Mouse (Mus musculus) testis, postnatal 10 days (tissue): Measurements from ENCODE around the gene Txnrd1.

Experiments used
- DNase-seq: peaks from one replicate; pipeline ENCODE4 v3.0.0; 2021; ENCODE audit warnings: low spot score

The Txnrd1 gene

GRCm38 (mm10) chr10:82866832-82867231 is 33.1 kb downstream of the Txnrd1 start:
- no peak for DNase-seq

GRCm38 (mm10) chr10:82868418-82869086 is 34.8 kb downstream of the Txnrd1 start:
- no peak for DNase-seq

- no peak for DNase-seq
These were observed 41.7 kb downstream of the Txnrd1 start for GRCm38 (mm10) chr10:82875446-82875845.

GRCm38 (mm10) chr10:82876076-82876796 is 42.5 kb downstream of the Txnrd1 start:
- peak; percentile 69 for DNase-seq

- DNase-seq: no peak
These were observed 53.6 kb downstream of the Txnrd1 start for GRCm38 (mm10) chr10:82887354-82887753.

- no peak for DNase-seq
These were observed 54.8 kb downstream of the Txnrd1 start for GRCm38 (mm10) chr10:82888576-82888975.

GRCm38 (mm10) chr10:82889447-82889973 is 55.8 kb downstream of the Txnrd1 start:
- peak; percentile 66 for DNase-seq

GRCm38 (mm10) chr10:82890936-82891335 is 57.2 kb downstream of the Txnrd1 start:
- DNase-seq: no peak

- no peak for DNase-seq
These were observed 57.7 kb downstream of the Txnrd1 start for GRCm38 (mm10) chr10:82891427-82891826.

GRCm38 (mm10) chr10:82892442-82893055 is 58.8 kb downstream of the Txnrd1 start:
- no peak for DNase-seq

GRCm38 (mm10) chr10:82893872-82894650 is 60.3 kb downstream of the Txnrd1 start:
- DNase-seq: no peak

GRCm38 (mm10) chr10:82897936-82898335 is 64.2 kb downstream of the Txnrd1 start:
- DNase-seq: no peak

- DNase-seq: no peak
These were observed 65.1 kb downstream of the Txnrd1 start for GRCm38 (mm10) chr10:82898893-82899292.

- no peak for DNase-seq
These were observed 66.2 kb downstream of the Txnrd1 start for GRCm38 (mm10) chr10:82899810-82900421.

GRCm38 (mm10) chr10:82900546-82900945 is 66.8 kb downstream of the Txnrd1 start:
- DNase-seq: no peak

- DNase-seq: peak; percentile 94
These were observed 67.7 kb downstream of the Txnrd1 start for GRCm38 (mm10) chr10:82901436-82901835.

- no peak for DNase-seq
These were observed 74.8 kb downstream of the Txnrd1 start for GRCm38 (mm10) chr10:82908526-82908925.

- peak; percentile 81 for DNase-seq
These were observed 75.6 kb downstream of the Txnrd1 start for GRCm38 (mm10) chr10:82909382-82909781.

GRCm38 (mm10) chr10:82910198-82910597 is 76.4 kb downstream of the Txnrd1 start:
- no peak for DNase-seq

- no peak for DNase-seq
These were observed 79.5 kb downstream of the Txnrd1 start for GRCm38 (mm10) chr10:82913238-82913637.

GRCm38 (mm10) chr10:82913772-82914171 is 80.0 kb downstream of the Txnrd1 start:
- DNase-seq: no peak

GRCm38 (mm10) chr10:82918675-82919074 is 84.9 kb downstream of the Txnrd1 start:
- no peak for DNase-seq
